Mouse (Mus musculus) kidney, adult 9 months (tissue): ENCODE measurements at regions not wholly inside any gene's neighbourhood (a gene's known extent, or its start where the extent isn't known, plus 50 kb on each side); places are given as distances from the start of the nearest gene placed in this dataset.
A peak's percentile ranks its signal among the peaks of the same experiment; 100 is the strongest.
"Not testable (repeated sequence)": the region's sequence is repeated elsewhere in the genome, so short reads cannot be mapped to it uniquely, and the experiment has no call there.

Source experiments
- DNase-seq: peaks from one replicate; pipeline ENCODE4 v3.0.0; 2022

GRCm38 (mm10) chr10:3192291-3192690, 75.3 kb downstream of the H60c start:
- DNase-seq: no peak

- DNase-seq: no peak
Observed at GRCm38 (mm10) chr10:3188361-3188760, 79.2 kb downstream of the H60c start.

- no peak for DNase-seq
Observed at GRCm38 (mm10) chr10:3180103-3180502, 87.5 kb downstream of the H60c start.

- no peak for DNase-seq
Observed at GRCm38 (mm10) chr10:3173601-3174000, 94.0 kb downstream of the H60c start.

GRCm38 (mm10) chr10:3172927-3173326, 94.6 kb downstream of the H60c start:
- DNase-seq: not testable (repeated sequence)

- DNase-seq: no peak
Observed at GRCm38 (mm10) chr10:3172257-3172656, 95.3 kb downstream of the H60c start.

GRCm38 (mm10) chr10:3171366-3171765, 96.2 kb downstream of the H60c start:
- no peak for DNase-seq

- no peak for DNase-seq
Observed at GRCm38 (mm10) chr10:3155542-3155941, 112.0 kb downstream of the H60c start.

- no peak for DNase-seq
Observed at GRCm38 (mm10) chr10:3148171-3148570, 119.4 kb downstream of the H60c start.

- DNase-seq: no peak
Observed at GRCm38 (mm10) chr10:3139306-3139705, 128.3 kb downstream of the H60c start.

GRCm38 (mm10) chr10:3127491-3127890, 140.1 kb downstream of the H60c start:
- no peak for DNase-seq

GRCm38 (mm10) chr10:3117451-3118070, 150.0 kb downstream of the H60c start:
- no peak for DNase-seq

GRCm38 (mm10) chr10:3114421-3114820, 153.2 kb downstream of the H60c start:
- peak; percentile 5 for DNase-seq

GRCm38 (mm10) chr10:3107955-3108354, 159.6 kb downstream of the H60c start:
- not testable (repeated sequence) for DNase-seq
